Mouse (Mus musculus): ENCODE results near the gene Trmt10a.
"Not testable (repeated sequence)": the region's sequence is repeated elsewhere in the genome, so short reads cannot be mapped to it uniquely, and the experiment has no call there.

The Trmt10a gene

DNA sequence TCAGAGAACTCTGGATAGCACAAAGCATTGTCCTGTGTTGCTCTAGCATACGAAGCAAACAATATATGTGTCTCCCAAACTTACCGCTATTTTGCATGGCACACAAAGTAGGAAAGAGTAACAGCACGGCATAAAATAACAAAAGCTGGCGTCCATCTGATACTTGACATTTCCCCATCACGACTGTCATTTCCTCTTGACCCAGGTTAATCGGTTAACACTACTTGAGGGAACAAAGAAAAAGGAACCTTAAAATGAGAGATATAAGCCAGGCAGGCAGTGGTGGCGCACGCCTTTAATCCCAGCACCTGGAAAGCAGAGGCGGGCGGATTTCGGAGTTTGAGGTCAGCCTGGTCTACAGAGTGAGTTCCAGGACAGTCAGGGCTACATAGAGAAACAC, 9.3 kb upstream of the Trmt10a start:
- no peak for DNase-seq (ENCODE audit: low spot score in 2 of 2)

DNA sequence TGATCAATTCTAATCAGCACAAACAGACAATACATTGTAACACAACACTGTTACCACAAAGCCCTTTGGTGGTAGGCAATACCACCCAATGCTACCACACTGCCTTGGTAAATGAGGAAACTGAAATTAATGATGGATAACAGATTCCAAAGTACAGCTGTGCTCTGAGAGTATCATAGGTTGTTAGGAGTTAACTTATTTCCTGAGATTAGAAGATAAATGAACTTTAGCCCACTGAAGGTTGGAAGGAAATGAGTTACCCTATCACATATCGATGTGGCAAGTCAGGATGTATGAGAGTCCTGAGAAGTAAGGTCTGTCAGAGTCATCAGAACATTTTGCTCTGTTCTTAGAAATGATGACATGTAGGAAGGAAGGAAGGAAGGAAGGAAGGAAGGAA, 8.7 kb upstream of the Trmt10a start:
- no peak for DNase-seq (ENCODE audit: low spot score in 2 of 2)

DNA sequence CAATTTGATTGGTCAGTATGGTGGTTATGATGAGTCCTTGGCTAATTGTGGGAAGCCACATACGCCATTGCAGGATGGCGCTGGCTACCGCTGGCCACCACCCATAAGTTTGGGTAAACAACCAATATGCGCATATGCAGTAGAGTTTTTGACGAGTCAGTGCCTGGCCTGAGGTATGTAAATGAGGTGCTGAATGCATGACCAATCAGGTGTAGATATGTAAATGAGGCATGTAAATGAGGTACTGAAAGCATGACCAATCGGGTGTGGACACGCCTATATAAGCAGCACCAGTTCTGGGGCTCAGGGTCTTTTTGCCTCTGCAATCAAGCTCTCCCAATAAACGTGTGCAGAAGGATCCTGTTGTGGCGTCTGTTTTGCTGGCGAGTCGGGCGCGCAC, 5.1 kb upstream of the Trmt10a start:
- not testable (repeated sequence) for DNase-seq (ENCODE audit: low spot score in 2 of 2)

DNA sequence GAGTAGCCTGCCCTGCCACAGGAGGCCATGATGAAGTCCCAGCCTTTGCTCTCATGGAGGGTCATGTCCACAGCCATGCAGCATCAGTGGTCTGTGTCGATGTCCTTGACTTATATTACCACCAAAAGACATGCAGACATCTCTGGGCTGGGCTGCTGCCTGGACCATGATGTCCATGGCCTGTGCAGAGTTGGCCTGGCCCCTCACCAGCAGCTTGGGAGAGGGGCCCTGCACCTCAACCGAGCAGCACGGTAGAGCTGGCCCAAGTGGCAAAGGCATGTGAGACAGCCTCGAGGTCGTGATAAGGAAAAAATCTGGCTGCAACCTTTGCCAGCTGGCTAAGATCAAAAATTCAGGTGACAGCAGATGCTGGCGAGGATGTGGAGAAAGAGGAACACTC, 3.6 kb upstream of the Trmt10a start:
- no peak for DNase-seq (ENCODE audit: low spot score in 2 of 2)

DNA sequence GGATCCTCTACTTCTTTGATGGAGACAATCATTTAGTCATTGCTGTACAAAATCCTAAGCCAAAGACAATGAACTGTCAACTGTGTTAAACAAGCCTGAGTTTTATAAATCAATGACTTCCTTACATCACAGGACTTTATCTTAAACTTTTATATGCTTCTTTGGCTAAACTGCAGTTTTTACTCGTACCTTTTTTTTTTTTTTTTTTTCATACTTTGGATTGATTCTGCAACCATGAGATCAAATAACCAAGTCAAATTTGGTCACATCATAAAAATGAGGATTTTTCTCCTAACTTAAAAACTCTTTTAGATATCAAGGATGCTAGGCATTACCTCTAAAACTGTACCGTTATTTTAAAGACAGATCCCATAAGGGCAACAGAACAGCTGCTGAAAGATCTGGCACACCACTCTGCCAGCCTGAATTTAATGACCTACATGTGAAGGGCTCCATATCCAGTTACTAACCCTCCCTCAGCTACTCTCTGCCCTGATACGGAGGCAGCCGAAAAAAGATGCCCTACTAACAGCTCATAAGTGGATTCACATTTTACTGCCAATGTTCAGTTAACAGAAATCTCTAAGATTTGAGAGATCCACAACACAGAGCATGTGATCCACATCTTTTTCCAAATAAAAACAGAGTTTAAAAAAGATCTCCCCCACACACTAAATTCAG, 1.1 kb upstream of the Trmt10a start:
- no peak for DNase-seq (ENCODE audit: low spot score in 2 of 2)

DNA sequence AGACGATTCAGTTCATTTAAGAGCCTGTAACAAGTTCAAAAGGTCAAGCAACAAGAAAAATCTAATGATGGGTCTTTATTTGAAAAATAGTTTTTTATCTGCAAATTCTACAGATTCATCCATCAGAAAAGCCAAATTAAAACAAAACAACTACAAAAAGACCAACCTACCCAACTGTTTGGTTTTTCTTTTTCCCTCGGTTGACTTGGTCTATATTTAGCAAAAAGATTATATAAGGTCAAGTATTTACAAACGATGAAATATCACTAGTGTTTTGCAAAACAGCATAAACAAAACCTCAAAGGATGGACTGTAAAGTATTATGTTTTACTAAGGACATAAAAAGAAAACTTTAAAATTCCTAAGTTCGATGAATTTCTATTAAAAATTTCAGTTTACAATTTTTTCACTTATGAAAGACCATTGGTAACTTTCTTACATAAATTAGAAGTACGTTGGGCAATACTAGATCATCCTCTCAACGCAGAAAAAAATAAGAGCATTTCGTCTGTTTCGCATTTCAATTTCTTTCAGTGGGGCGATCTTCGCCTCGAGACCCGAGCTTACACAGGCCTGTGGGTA, 424 bp upstream of the Trmt10a start:
- no peak for DNase-seq (ENCODE audit: low spot score in 2 of 2)

DNA sequence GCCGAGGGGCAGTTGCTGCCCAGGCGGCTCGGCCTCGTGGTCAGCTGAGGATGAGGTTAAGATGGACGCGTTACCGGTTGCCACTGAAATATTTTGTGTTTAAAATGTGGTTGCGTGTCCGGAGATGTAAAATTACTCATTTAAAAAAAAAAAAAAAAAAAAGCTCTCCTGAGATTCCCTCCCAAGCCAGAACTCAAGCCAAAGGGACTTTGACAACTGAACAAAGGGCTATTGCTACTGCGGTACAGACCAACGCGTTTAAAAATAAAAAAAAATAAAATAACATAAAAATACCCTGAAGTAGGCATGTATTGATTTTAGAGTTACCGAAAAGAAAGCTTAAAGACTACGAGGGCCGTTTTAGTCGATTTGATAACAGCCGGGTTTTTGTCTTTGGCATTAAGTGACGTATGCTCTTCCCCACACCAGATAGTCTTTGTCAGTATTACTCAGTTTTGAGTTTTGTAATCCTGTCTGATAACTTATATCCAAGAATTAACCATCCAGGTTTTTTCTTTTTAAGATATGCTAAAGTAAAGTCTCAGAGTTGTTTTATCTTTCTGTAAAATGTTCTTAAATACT, 903 bp downstream of the Trmt10a start:
- DNase-seq (ENCODE audit: low spot score in 2 of 2) = no peak

DNA sequence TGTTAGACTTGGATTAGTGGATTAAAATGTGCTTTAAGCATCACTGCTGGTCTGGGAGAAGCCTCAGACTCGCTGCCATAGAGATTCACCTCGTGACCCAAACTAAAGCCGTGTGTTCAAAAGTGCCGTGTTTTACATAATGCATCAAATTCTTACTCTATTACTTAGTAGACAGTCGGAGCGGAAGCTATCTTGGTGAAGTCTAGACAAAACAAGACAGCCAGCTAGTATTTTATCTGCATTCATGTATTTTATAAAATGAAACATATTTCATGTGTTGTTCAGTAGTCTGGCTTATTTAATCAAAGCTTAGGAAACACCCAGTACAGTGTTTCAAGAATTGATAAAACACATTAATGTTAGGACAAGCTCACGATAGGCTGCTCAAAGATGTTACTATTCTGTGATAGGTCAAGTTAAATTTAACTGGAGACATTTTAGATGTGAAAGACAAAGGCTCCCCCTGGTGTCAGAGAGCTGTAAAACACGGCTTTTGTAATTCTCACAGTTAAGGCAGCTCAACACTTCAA, 1.5 kb downstream of the Trmt10a start, which contains the start of gene Mttp:
Gene Mttp, minus strand, starts transcription at position 327 of the 530 bp plus-strand sequence.
- DNase-seq (ENCODE audit: low spot score in 2 of 2) = peak; percentile 54 to 82

DNA sequence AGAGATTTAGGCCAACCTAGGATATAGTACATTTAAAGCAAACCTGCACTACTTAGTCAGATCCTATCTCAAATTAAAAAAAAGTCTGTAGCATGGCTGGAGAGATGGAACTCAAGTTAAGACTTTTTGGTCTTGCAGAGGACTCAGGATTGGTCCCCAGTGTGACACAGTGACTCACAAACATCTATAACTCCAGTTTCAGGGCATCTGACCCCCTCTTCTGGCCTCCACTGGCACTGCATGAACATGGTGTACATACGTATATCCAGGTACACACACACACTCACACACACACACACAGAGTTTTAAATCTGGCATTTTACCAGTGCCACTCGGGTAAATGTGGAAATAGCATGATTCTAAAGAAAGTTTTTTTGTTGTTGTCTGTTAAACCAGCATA, 5.6 kb downstream of the Trmt10a start:
- DNase-seq (ENCODE audit: low spot score in 2 of 2) = no peak

DNA sequence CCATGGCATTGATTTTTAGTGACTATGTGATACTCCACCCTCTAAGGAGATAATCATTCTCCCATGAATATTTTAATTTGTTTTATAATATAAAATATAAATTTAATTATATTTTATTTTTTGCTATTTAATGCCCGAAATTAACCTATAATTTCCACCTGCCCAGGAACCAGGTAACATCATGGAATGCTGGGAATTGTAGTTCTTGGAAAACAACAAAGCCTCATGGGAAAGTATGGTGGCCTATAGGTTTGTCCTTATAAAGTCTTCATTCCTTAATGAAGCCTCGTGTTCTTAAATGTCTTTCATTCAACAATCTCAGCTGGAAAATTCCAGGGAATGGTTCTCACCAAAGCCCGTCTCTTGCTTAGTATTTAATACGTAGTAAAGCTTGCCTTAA, 11.8 kb downstream of the Trmt10a start:
- no peak for DNase-seq (ENCODE audit: low spot score in 2 of 2)

DNA sequence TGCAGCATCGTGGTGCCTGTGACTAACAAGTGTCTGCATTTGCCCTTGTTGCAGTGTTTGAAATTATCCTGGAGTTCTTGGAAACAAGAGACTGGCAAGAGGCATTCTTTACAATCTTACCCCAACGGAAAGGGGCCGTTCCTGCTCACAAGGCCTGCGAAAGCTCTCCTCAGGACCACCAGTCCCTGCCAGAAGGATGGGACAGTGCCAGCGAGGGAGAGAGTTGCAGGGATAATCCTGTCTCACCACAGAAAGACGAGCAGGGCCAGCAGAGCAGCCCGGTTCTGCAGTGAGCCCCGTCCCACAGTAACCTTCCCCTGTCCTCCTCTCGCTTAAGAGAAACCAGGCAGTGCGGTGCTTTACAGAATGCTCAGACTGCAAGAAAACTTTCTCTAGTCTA, 13.4 kb downstream of the Trmt10a start:
- DNase-seq (ENCODE audit: low spot score in 2 of 2) = no peak

DNA sequence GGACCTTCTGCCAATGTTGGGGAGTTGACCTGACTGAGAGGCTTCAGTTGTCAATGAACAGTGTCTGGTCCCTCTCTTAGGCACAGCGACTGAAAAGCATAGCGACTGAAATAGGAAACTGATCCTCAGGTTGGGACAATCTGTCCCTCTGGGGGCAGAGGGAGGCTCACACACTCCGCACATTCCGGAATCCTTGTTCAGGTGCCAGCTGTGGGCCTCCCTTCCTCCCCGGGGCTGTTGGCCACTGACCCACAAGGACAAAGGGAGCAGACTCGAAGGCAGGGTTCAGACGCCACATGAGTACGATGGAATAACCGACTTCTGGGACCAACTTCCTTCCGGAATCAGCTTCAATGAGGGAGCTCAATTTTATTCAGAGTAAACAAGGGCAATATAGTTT, 18.4 kb downstream of the Trmt10a start:
- DNase-seq (ENCODE audit: low spot score in 2 of 2) = no peak

DNA sequence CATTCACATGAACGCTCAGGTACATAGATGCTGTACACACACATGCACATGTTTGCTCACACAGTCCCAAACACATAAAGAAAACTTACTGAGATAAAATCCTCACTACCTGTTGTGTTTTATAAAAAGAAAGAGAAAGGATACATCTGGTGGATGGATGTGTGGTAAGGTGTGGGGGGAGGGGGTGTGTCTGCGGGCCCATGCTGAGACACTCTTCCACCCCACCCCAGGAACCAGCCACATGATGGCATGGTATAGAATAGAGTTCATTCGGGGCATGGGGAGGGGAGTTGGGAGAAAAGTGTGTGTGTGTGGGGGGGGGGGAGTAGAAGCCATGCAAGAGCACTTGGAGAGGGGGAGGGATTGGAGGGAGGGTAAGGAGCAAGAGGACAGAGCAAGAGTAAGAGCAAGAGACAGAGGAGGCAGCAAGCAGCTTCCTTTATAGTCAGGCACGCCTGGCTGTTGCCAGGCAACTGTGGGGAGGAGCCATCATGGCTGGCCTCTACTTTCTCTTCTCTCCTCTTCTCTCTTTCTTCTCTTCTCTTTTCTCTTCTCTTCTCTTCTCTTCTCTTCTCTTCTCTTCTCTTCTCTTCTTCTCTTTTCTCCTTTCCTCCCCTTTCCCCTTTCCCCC, 19.4 kb downstream of the Trmt10a start:
- no peak for DNase-seq (ENCODE audit: low spot score in 2 of 2)

DNA sequence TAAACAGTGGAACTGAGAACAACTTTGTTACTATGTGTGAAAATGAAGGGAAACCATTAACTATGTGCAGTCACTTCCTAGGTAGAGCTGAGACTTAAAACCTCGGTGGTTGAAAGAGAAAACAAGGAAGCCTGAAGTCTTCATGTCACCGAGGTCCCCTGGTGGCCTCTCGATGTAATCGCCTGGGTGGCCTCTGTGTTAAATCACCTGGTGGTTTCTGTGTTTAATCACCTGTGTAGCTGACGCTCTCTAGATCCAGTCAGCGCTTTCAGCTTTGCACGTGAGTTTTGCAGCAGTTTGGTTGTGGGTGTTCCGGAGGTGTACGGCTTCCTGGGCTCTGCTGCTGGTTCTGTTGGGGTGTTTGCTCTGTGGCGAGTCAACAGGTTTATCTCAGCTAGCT, 30.0 kb downstream of the Trmt10a start:
- no peak for DNase-seq (ENCODE audit: low spot score in 2 of 2)

DNA sequence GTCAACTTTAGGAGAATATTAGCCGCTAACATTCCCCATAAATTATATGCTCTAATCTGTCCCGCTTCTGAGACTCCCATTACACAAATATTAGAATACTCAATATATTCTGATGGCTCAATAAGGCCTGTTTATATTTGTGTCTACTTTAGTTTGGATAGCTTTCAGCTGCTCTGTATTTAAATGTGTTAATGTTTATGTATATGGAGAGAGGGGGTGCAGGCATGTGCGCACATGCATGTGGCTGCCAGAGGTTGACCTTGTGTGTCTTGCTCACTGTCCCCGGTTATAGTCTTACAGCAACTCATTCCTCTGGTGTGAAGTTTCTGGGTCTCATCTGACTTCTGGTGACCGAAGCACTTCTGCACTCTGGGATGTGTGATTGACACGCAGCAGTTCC, 32.3 kb downstream of the Trmt10a start:
- no peak for DNase-seq (ENCODE audit: low spot score in 2 of 2)

DNA sequence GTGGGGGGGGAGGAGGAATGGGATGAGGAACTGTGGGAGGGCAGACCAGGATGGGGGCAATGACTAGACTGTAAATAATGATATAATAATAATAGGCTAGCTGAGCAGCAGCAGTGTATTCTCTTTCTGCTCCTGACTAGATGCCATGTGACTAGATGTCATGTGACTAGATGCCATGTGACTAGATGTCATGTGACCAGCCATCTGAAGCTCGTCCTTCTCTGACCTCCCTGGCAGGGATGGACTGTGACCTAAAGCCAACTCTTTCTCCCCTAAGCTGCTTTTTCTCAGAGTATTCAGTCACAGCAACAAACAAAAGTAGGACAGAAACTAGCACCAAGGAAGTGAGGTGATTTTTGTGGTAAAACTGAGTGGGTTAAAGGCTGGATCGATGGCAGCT, 38.8 kb downstream of the Trmt10a start:
- no peak for DNase-seq (ENCODE audit: low spot score in 2 of 2)

DNA sequence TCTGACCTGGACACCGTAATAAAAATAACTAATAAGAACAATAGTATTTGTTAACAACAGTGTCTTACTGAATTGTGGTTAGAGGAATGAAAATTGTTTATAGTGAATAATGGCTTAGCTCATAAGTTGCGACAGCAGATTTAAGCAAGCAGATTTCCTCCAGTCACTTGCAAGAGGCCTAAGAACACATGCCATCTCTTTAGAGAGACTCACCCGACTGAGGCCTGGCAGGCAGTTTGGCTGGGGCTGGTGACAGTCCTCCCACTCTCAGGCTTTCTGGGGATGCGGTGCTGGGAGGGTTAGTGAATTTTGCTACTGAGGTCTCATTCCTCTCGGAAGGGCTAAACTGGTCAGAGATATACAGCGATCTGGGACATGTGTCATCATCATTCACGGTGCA, 40.1 kb downstream of the Trmt10a start:
- DNase-seq (ENCODE audit: low spot score in 2 of 2) = no peak

DNA sequence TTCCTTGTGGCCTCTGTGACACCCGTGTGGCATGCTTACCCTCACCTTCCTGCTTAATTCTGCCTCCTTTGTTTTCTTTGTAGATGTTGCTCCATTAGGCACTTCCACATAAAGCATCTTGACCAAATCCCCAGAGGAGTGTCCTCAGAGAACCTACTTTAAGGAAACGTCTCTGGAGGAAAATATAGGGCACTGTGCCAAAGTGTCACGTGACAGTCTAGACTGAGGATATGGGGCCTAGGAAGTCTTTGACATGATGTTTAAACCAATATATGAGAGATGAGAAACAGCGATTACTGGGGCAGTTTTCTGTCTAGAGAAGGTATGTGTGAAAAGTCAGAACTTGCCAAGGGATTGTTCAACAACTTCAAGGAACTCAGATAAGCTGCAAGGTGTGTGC, 42.0 kb downstream of the Trmt10a start:
- no peak for DNase-seq (ENCODE audit: low spot score in 2 of 2)

DNA sequence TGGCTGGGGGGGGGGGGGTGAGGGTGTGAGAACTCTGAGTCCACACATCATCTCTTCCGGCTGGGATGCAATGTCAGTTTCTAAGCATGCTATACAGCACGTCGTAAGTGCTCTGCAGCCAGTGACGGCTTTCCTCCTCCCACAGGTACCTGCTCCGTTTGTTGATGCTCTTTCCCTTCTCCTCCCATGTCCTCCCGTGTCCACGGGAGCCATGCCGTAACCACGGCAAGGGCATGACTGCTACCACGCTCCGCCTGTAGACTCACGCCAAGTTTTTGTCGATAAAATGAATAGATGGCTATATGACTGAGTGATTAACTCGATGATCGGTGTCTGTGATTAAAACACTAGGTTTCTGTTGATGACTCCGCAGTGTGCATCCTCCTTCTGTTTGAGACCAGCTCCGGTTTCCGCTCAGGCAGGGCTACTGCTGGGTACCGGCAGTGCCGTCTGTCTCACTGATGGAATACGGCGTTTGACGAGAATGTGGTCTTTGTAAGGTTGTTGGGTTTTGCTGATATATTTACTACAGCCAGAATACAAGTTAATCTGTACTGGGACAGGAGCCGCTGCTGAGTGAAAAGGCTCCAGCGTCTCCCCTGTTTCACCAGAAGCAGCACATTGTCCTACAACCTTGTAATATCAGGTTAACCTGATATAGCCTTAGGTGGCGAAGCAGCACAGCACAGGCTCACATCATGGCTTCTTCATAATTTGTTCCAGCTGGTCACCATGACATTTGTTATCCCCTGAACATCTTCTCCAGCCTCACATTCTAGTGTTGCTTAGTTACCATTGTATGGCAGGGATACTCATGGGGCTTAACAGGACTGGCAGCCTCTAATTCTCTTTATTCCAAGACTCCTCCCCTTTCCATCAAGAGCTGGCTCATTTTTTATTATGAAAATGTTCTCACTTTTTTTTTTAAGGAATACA, 43.0 kb downstream of the Trmt10a start:
- DNase-seq (ENCODE audit: low spot score in 2 of 2) = no peak

DNA sequence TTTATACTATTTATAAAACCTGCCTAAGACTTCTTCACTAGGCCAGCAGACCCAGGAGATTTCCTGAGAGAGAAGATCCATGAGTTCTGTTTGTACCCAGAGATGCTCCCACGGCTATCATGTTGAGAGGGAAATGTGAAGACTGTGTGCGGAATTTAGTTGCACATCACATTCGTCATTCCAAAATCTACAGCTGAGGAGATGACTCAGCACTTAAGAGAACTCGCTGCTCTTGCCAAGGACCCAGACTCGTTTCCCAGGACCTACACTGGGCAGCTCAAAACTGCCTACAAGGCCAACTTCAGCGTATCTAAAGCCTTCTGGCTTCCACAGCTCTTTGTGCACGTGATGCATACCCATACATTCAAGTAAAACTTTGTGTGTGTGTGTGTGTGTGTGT, 49.0 kb downstream of the Trmt10a start:
- DNase-seq (ENCODE audit: low spot score in 2 of 2) = no peak

DNA sequence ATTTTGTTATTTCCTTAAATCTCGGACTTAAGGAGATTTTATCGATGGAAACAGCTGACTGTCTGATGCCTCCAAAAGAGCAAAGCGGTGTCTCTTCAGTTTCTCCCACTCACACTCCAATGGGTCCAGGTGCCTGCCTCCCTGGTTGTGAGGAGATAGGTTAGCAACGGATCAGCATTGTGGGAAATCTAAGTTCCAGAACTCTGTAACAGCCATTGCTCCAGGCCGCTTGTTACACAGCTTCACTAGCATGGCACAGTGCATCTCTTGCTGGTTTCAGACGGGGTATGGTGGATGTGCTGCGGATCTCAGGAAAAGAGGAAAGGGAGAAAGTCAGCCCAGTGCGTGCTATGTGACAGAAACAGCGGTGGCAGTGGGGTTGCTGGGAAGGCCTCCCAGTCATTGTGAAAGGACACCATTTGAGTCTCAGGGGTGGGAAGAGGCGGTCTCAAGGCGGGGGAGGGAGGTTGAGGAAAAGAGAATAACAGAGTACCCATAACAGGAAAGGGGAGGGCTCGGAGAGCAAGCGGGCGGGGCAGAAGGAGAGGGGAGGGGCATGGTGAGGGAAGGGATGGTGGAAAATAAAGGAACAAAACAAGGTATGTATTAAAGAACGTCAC, 50.5 kb downstream of the Trmt10a start, which contains the start of gene 4930579F01Rik:
Gene 4930579F01Rik, minus strand, starts transcription at position 143 of the 620 bp plus-strand sequence.
- no peak for DNase-seq (ENCODE audit: low spot score in 2 of 2)

Measured in spleen, postnatal 10 days (tissue).